Mouse (Mus musculus) stomach, embryonic 14.5 days (tissue): Measurements from ENCODE around the gene Tomm20. TPM values are rescaled to one million over a fixed set of nuclear protein-coding genes. Genes with fewer than 3 reads are reported as not detected.

Experiments
- ATAC-seq: fragments of 200-750 bp; cut with Nextera tagmentation; 2 replicates; pipeline ENCODE4 v1.8.0; 2017; ENCODE audit warnings: low read depth, moderate TSS enrichment; ENCODE audit not compliant: insufficient number of reproducible peaks, insufficient read depth, low FRiP score
- H3K27ac ChIP-seq: fragments of 300-500 bp; sonication (generic); 2 replicates; pipeline ENCODE4 v1.5.1; 2014; ENCODE audit warnings: mild to moderate bottlenecking, low read length, moderate library complexity, mixed read lengths
- H3K27me3 ChIP-seq: fragments of 300-500 bp; sonication (generic); 2 replicates; pipeline ENCODE4 v1.6.1; 2014; ENCODE audit warnings: low read length, control low read depth, mixed read lengths; ENCODE audit not compliant: control insufficient read depth, insufficient read depth
- H3K36me3 ChIP-seq: fragments of 300-500 bp; sonication (generic); 2 replicates; pipeline ENCODE4 v1.6.1; 2014; ENCODE audit warnings: mild to moderate bottlenecking, control low read depth, low read length, moderate library complexity, mixed read lengths; ENCODE audit not compliant: control insufficient read depth, insufficient read depth
- H3K4me1 ChIP-seq: fragments of 300-500 bp; sonication (generic); 2 replicates; pipeline ENCODE4 v1.6.1; 2014; ENCODE audit warnings: low read length, control low read depth, mixed read lengths; ENCODE audit not compliant: control insufficient read depth, insufficient read depth
- H3K4me2 ChIP-seq: fragments of 300-500 bp; sonication (generic); replicated peaks from 2 replicates; pipeline ENCODE4 v1.6.1; 2014; ENCODE audit warnings: low read depth, low read length, control low read depth
- H3K4me3 ChIP-seq: fragments of 300-500 bp; sonication (generic); 2 replicates; pipeline ENCODE4 v1.5.1; 2014; ENCODE audit warnings: low read depth, low read length, control low read depth
- H3K9ac ChIP-seq: fragments of 300-500 bp; sonication (generic); replicated peaks from 2 replicates; pipeline ENCODE4 v1.6.1; 2014; ENCODE audit warnings: low read depth, mild to moderate bottlenecking, control low read depth, low read length, moderate library complexity, mixed read lengths
- H3K9me3 ChIP-seq: fragments of 300-500 bp; sonication (generic); 2 replicates; pipeline ENCODE4 v1.6.1; 2016; ENCODE audit warnings: low read depth, low read length, control low read depth; ENCODE audit not compliant: control insufficient read depth
- WGBS: fragments of 180-500 bp; shearing (Covaris S2); extraction: QIAGEN DNeasy Blood & Tissue Kit; methylation state at CpG from one replicate; pipeline ENCODE4 v1.1.7; 2014; 5-methylcytosine and 5-hydroxymethylcytosine counted together
- polyA plus RNA-seq: library from polyadenylated mRNA; unstranded; fragments of >200 nt; fragmentation: Nextera tagmentation; extraction: Ambion mirVana; gene quantifications from 2 replicates; pipeline ENCODE4 v1.2.1, GENCODE M21; 2014

The Tomm20 gene
- polyA plus RNA-seq, 1 experiment from 2014 or later: 200 TPM

DNA sequence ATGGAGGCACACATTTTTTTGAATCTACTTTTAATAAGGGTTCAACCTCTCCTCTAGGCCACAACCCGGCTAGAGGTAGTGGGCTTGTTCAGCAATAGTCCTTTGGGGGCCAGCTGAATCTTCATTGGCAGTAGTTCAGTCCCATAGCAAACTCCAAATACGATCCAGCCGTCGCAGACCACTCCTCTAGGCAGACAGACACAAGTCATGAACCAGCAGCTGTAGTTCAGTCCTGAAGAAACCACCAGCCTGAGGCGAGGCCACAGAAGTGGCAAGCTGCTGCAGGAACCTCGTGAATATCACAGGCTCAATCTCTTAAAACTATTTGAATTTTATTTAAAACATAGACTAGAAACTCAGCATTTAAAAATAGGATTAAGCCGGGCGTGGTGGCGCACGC is 32.4 kb upstream of the Tomm20 start:
- no peaks in the 10 kb centered on the region for H3K9me3 ChIP-seq
- ATAC-seq: no peak
- H3K27ac ChIP-seq: no peak overlapping the region
- 78% methylated on average over 10 of the region's 10 CpGs for WGBS
- H3K9ac ChIP-seq: no peak overlapping the region
- no peaks in the 10 kb centered on the region for H3K36me3 ChIP-seq
- H3K4me3 ChIP-seq: no peak overlapping the region
- H3K4me1 ChIP-seq: 0 out of 2 replicates have a peak, but pooled peaks cover 6% of the 10 kb centered on the region
- no peak overlapping the region for H3K4me2 ChIP-seq
- H3K27me3 ChIP-seq: no peaks in the 10 kb centered on the region

- Histone ChIP-seq H3K9me3 (no peaks in the 10 kb centered on the region), H3K27ac (no peak overlapping the region), H3K4me2 (no peak overlapping the region), H3K9ac (no peak overlapping the region), H3K36me3 (no peaks in the 10 kb centered on the region), H3K27me3 (no peaks in the 10 kb centered on the region), H3K4me1 (0 out of 2 replicates have a peak, but pooled peaks cover 6% of the 10 kb centered on the region), H3K4me3 (no peak overlapping the region)
- no peak for ATAC-seq
- 70% methylated on average over 8 of the region's 8 CpGs for WGBS
Measured at GRCm38 (mm10) chr8:126976608-126977348, 31.1 kb upstream of the Tomm20 start.

DNA sequence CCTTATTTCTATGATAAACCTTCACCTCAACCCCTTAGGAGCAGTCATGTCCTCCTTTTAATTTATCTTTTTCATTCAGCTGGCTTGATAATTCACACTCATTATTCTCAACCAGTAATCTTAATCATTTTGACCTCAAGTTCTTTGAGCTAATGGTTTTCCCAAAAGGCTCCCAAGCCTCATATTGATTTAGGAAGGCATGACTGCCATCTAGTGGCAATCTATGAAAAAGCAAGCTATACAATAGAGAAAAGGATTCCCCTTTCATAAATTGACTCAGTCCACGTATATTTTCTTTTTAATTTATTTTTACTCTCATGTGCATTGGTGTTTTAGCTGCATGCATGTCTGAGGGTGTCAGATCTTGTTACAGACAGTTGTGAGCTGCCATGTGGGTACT is 30.1 kb upstream of the Tomm20 start:
- H3K9me3 ChIP-seq: no peaks in the 10 kb centered on the region
- H3K4me1 ChIP-seq: 0 out of 2 replicates have a peak, but pooled peaks cover 6% of the 10 kb centered on the region
- H3K27ac ChIP-seq: no peak overlapping the region
- no peak overlapping the region for H3K9ac ChIP-seq
- no peak overlapping the region for H3K4me2 ChIP-seq
- no peak for ATAC-seq
- no peak overlapping the region for H3K4me3 ChIP-seq
- H3K27me3 ChIP-seq: no peaks in the 10 kb centered on the region
- no peaks in the 10 kb centered on the region for H3K36me3 ChIP-seq
- 30% methylated on average over 1 of the region's 1 CpGs for WGBS

- no peaks in the 10 kb centered on the region for H3K9me3 ChIP-seq
- H3K27me3 ChIP-seq: no peaks in the 10 kb centered on the region
- ATAC-seq: no peak
- H3K27ac ChIP-seq: no peak overlapping the region
- WGBS: 72% methylated on average over 4 of the region's 4 CpGs
- H3K4me2 ChIP-seq: no peak overlapping the region
- H3K9ac ChIP-seq: no peak overlapping the region
- H3K36me3 ChIP-seq: no peaks in the 10 kb centered on the region
- no peak overlapping the region for H3K4me3 ChIP-seq
- peaks cover 9% of the 10 kb centered on the region; the same call in 1 of the 2 replicates for H3K4me1 ChIP-seq
Measured at GRCm38 (mm10) chr8:126974511-126974910, 28.9 kb upstream of the Tomm20 start.

DNA sequence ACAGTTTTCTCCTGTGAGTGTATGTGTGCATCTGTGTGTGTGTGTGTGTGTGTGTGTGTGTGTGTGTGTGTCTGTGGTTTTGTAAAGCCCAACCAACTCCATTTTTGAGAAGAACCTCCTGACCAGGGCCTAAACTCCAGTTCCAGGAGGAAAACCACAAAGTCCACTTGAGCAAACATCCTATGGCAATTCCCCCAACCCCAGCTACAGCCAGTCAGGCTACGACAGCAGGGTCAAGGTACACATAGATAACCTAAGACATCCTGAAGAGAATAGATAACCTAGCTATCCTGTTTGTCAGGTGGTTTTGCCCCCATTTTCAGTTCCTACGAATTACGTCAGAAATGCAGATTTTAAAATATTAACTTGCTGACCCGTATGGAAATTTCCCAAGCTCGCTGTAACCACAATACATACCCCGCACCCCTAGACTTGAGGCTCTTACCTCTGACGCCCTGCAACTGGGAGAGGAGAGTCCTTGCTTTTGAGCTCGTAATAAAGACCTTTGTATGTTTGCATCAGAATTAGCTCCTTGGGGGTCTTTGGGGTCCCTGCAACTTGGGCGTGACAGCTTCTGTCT is 28.1 kb upstream of the Tomm20 start:
- no peak overlapping the region for H3K27ac ChIP-seq
- 58% methylated on average over 9 of the region's 9 CpGs for WGBS
- no peak for ATAC-seq

DNA sequence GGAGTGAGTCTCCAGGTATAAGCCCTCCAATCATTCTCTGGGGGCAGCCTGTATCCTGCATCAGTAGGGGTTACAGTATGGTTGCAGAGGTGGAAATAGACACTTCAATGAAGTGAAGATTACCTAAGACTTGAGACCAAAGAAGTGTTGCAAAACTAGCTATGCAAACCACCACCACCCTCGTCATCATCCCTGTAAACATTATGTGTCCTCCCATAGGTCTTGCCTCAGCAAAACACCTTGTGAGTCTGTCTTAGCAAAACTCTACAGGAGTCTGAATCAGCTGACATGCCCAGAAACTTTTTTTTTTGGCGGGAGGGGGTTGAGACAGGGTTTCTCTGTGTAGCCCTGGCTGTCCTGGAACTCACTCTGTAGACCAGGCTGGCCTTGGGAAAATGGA is 27.0 kb upstream of the Tomm20 start:
- no peak overlapping the region for H3K4me2 ChIP-seq
- H3K4me3 ChIP-seq: no peak overlapping the region
- no peaks in the 10 kb centered on the region for H3K9me3 ChIP-seq
- no peak overlapping the region for H3K27ac ChIP-seq
- H3K36me3 ChIP-seq: peaks cover 10% of the 10 kb centered on the region; the same call in 1 of the 2 replicates
- H3K9ac ChIP-seq: no peak overlapping the region
- peaks cover 3% of the 10 kb centered on the region; the same call in 1 of the 2 replicates for H3K4me1 ChIP-seq
- H3K27me3 ChIP-seq: no peaks in the 10 kb centered on the region
- 74% methylated on average over 2 of the region's 2 CpGs for WGBS
- no peak for ATAC-seq

More for the DNA sequence above, 28.1 kb upstream of the Tomm20 start:
- Histone ChIP-seq H3K4me2 (no peak overlapping the region), H3K4me1 (peaks cover 5% of the 10 kb centered on the region; the same call in 1 of the 2 replicates), H3K36me3 (peaks cover 6% of the 10 kb centered on the region; the same call in 1 of the 2 replicates), H3K9ac (no peak overlapping the region), H3K27me3 (no peaks in the 10 kb centered on the region), H3K4me3 (no peak overlapping the region), H3K9me3 (no peaks in the 10 kb centered on the region)

- H3K9me3 ChIP-seq: no peaks in the 10 kb centered on the region
- H3K4me3 ChIP-seq: no peak overlapping the region
- ATAC-seq: no peak
- no peaks in the 10 kb centered on the region for H3K27me3 ChIP-seq
- WGBS: 76% methylated on average over 2 of the region's 2 CpGs
- H3K9ac ChIP-seq: no peak overlapping the region
- H3K4me2 ChIP-seq: no peak overlapping the region
- H3K27ac ChIP-seq: no peak overlapping the region
- peaks cover 3% of the 10 kb centered on the region; the same call in 1 of the 2 replicates for H3K4me1 ChIP-seq
- H3K36me3 ChIP-seq: peaks cover 14% of the 10 kb centered on the region; the same call in 1 of the 2 replicates
Measured at GRCm38 (mm10) chr8:126972102-126972501, 26.5 kb upstream of the Tomm20 start.

- Histone ChIP-seq H3K36me3 (peaks cover 16% of the 10 kb centered on the region; the same call in 1 of the 2 replicates), H3K4me1 (peaks cover 3% of the 10 kb centered on the region; the same call in 1 of the 2 replicates), H3K9me3 (no peaks in the 10 kb centered on the region), H3K27ac (peak overlapping the region; percentile 21; the same call in 1 of the 2 replicates), H3K4me2 (peak overlapping the region; percentile 61), H3K27me3 (no peaks in the 10 kb centered on the region), H3K4me3 (peak overlapping the region; percentile 94), H3K9ac (peak overlapping the region; percentile 15; the same call in 1 of the 2 replicates)
- no peak for ATAC-seq
- 6% methylated on average over 13 of the region's 13 CpGs for WGBS
Measured at GRCm38 (mm10) chr8:126971314-126971664, 25.6 kb upstream of the Tomm20 start.
